Comparison of ENCODE assay signal across 27 mouse cellular contexts in the genomic region with DNA sequence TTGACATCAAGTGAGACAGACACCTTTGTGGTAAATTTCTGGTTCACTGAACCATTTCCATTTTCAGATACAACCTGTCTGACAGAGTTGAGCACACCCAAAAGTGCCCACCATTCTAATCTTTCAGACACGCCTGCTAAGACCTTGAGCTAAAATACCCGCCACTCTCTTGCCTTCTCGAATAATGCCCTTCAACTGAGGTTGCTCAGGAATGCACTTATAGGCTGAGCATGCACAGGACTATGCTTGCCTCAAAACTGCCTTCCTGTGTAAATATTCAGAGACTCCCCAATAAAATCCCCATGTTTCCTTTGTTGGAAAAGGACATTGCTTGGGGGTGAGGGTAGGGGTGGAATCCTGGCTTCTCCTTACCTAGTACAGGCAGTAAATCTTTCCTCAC.
DNase-seq lines count a peak whose midpoint lies in the region; ATAC-seq and TF ChIP-seq lines count a peak whose summit lies in the region.
"Had no signal": no experiment of that assay in that cellular context is flagged by ENCODE, and none has a peak within 500 bp of the region (broad histone marks: within the 10 kb centered on the region; RNA-seq: fewer than 3 reads in every experiment).

No protein-coding gene starts in this region.

- H3K4me2 ChIP-seq in liver, embryonic 12.5 days, result no peak overlapping the region
- no peak overlapping the region for H3K4me2 ChIP-seq in liver, postnatal 0 days (ENCODE audit: low read depth, low read length)
- H3K4me2 ChIP-seq in neural tube, embryonic 13.5 days, result no peak overlapping the region
- H3K4me2 ChIP-seq: embryonic facial prominence, embryonic 12.5 days; heart, embryonic 13.5 days had no signal

- H3K9me3 ChIP-seq in liver, embryonic 12.5 days (replicated peaks), result no peaks in the 10 kb centered on the region
- no peaks in the 10 kb centered on the region for H3K9me3 ChIP-seq in liver, postnatal 0 days (ENCODE audit: low read length)
- no peaks in the 10 kb centered on the region for H3K9me3 ChIP-seq in neural tube, embryonic 13.5 days
- H3K9me3 ChIP-seq in limb, embryonic 10.5 days (replicated peaks), result no peaks in the 10 kb centered on the region
- H3K9me3 ChIP-seq: embryonic facial prominence, embryonic 12.5 days; G1E; heart, embryonic 13.5 days; neural tube, embryonic 12.5 days had no signal

- no peak overlapping the region for H3K9ac ChIP-seq in liver, embryonic 12.5 days
- no peak overlapping the region for H3K9ac ChIP-seq in liver, postnatal 0 days (replicated peaks)
- no peak overlapping the region for H3K9ac ChIP-seq in neural tube, embryonic 13.5 days
- H3K9ac ChIP-seq: embryonic facial prominence, embryonic 12.5 days; heart, embryonic 13.5 days; neural tube, embryonic 12.5 days had no signal

- H3K4me1 ChIP-seq in liver, embryonic 12.5 days, result peaks cover 2% of the 10 kb centered on the region; the same call in 1 of the 2 replicates
- H3K4me1 ChIP-seq in liver, postnatal 0 days (ENCODE audit: insufficient read depth), result 0 out of 2 replicates have a peak, but pooled peaks cover 2% of the 10 kb centered on the region
- peaks cover 48% of the 10 kb centered on the region for H3K4me1 ChIP-seq in neural tube, embryonic 13.5 days (replicated peaks)
- peaks cover 22% of the 10 kb centered on the region for H3K4me1 ChIP-seq in limb, embryonic 10.5 days

- 0 out of 2 replicates have a peak overlapping the region, but pooled peaks have one; percentile 20 for H3K27ac ChIP-seq in liver, embryonic 12.5 days
- no peak overlapping the region for H3K27ac ChIP-seq in liver, postnatal 0 days (ENCODE audit: low read depth)
- H3K27ac ChIP-seq in neural tube, embryonic 13.5 days (replicated peaks), result peak overlapping the region; percentile 68; the same call in 1 of the 2 replicates
- peak overlapping the region; percentile 50; the same call in 1 of the 2 replicates for H3K27ac ChIP-seq in limb, embryonic 10.5 days
- H3K27ac ChIP-seq: heart, embryonic 13.5 days; neural tube, embryonic 12.5 days had no signal

- H3K27me3 ChIP-seq in liver, embryonic 12.5 days (replicated peaks), result no peaks in the 10 kb centered on the region
- no peaks in the 10 kb centered on the region for H3K27me3 ChIP-seq in liver, postnatal 0 days (ENCODE audit: insufficient read depth, low read length)
- no peaks in the 10 kb centered on the region for H3K27me3 ChIP-seq in neural tube, embryonic 13.5 days
- no peaks in the 10 kb centered on the region for H3K27me3 ChIP-seq in limb, embryonic 10.5 days (ENCODE audit: low read depth, poor library complexity, severe bottlenecking)
- H3K27me3 ChIP-seq: CH12.LX; embryonic facial prominence, embryonic 12.5 days; heart, embryonic 13.5 days; neural tube, embryonic 12.5 days; Patski had no signal

- H3K36me3 ChIP-seq in liver, embryonic 12.5 days, result no peaks in the 10 kb centered on the region
- H3K36me3 ChIP-seq in liver, postnatal 0 days (replicated peaks; ENCODE audit: insufficient read depth, low read length), result no peaks in the 10 kb centered on the region
- no peaks in the 10 kb centered on the region for H3K36me3 ChIP-seq in neural tube, embryonic 13.5 days
- H3K36me3 ChIP-seq in limb, embryonic 10.5 days, result 0 out of 2 replicates have a peak, but pooled peaks cover 2% of the 10 kb centered on the region
- H3K36me3 ChIP-seq: embryonic facial prominence, embryonic 12.5 days; G1E; heart, embryonic 13.5 days; neural tube, embryonic 12.5 days had no signal

- DNase-seq in liver, postnatal 0 days, result no peak
- DNase-seq in neural tube, embryonic 10.5 days (ENCODE audit: extremely low spot score, low spot score), result no peak
- no peak for DNase-seq in limb, embryonic 10.5 days (ENCODE audit: low spot score)
- no peak for DNase-seq in layer of hippocampus, postnatal 25 days (ENCODE audit: extremely low spot score in 1 of 2, low spot score in 1 of 2)
- no peak for DNase-seq in adrenal gland, postnatal 4 days (ENCODE audit: low spot score in 2 of 2)
- DNase-seq: adrenal gland, postnatal 36 days; B cell, adult 2 months; cerebellum, adult 11 months; cerebellum, postnatal 10 days; gastrocnemius, postnatal 10 days; heart, adult 18-20 months; heart, postnatal 14 days; kidney, postnatal 4 days; liver; midbrain, embryonic 14.5 days; thymus, adult 2 months; thymus, postnatal 4 days had no signal

- no peak for TF ChIP-seq EP300 in liver, postnatal 0 days (IDR thresholded peaks at IDR 0.05; ENCODE audit: low read depth)

- TF ChIP-seq CTCF in liver, postnatal 0 days (IDR thresholded peaks at IDR 0.05; ENCODE audit: low read depth), result no peak

- ATAC-seq in liver, embryonic 12.5 days, result no peak
- ATAC-seq in liver, postnatal 0 days, result no peak
- ATAC-seq in neural tube, embryonic 13.5 days (ENCODE audit: low read depth), result no peak
- ATAC-seq: forebrain, embryonic 16.5 days; intestine, postnatal 0 days; Patski had no signal

- WGBS in liver, embryonic 12.5 days (ENCODE audit: insufficient replicate concordance), result 63% methylated on average over 3 of the region's 3 CpGs
- 41% methylated on average over 3 of the region's 3 CpGs for WGBS in liver, postnatal 0 days (ENCODE audit: insufficient replicate concordance)
- 76% methylated on average over 3 of the region's 3 CpGs for WGBS in neural tube, embryonic 13.5 days
- 72% methylated on average over 3 of the region's 3 CpGs for WGBS in limb, embryonic 10.5 days

- H3K4me3 ChIP-seq in liver, embryonic 12.5 days, result no peak overlapping the region
- H3K4me3 ChIP-seq in liver, postnatal 0 days (ENCODE audit: low read depth, low read length), result no peak overlapping the region
- H3K4me3 ChIP-seq in neural tube, embryonic 13.5 days, result no peak overlapping the region
- no peak overlapping the region for H3K4me3 ChIP-seq in limb, embryonic 10.5 days
- H3K4me3 ChIP-seq: embryonic facial prominence, embryonic 12.5 days; heart, embryonic 13.5 days; neural tube, embryonic 12.5 days had no signal
